Mouse (Mus musculus) pancreas, adult 10 weeks (tissue): ENCODE results near the gene Ipo7. TPM values are rescaled to one million over a fixed set of nuclear protein-coding genes. Genes with fewer than 3 reads are reported as not detected.

Source experiments
- polyA plus RNA-seq: library from polyadenylated mRNA; stranded (reverse); fragments of 350-450 nt; fragmentation: Illumina TruSeq; extraction: RNeasy Lipid Tissue Mini Kit (QIAGEN cat#74804); gene quantifications from one replicate; pipeline ENCODE4 v1.2.3, GENCODE M21; 2015; ENCODE audit warnings: low read depth, low replicate concordance; ENCODE audit not compliant: insufficient read depth

Gene Ipo7
- 16.7 TPM for polyA plus RNA-seq

DNA sequence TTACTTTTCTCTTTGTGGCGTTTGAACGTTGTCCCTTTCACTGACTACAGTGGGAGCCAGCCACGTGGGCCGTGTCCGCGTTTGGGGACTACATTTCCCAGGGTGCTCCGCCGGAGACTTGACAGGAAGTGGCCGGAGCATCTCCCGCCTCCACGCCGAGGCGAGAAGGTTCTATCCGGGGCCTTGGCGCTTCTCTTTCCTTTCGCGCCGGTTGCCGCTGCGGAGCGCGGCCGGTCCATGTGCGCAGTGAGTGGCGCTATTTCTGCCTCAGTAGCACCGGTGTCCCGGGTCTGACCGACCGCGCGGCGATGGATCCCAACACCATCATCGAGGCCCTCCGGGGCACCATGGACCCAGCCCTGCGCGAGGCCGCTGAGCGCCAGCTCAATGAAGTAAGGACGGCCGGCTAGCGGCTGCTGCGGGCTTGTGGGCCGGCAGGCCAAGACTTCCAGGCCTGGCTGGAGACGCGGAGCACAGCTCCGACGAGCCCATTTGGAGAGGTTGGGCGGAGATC, at the start of gene Ipo7:
Ipo7 (plus strand) TSS at position 158 of the 514 bp plus-strand sequence.

GRCm38 (mm10) chr7:109986775-109987174, 31.3 kb upstream of the Ipo7 start, which contains the start of gene Tmem41b:
Gene Tmem41b, minus strand, starts transcription at chr7:109986929.

GRCm38 (mm10) chr7:110061199-110061751, 43.2 kb downstream of the Ipo7 start, which contains the start of gene Zfp143:
Gene Zfp143, plus strand, starts transcription at chr7:110061217.

Other genes starting within 250 kb of the Ipo7 start
- not detected for gene Nrip3, start 236.2 kb upstream of the Ipo7 start, polyA plus RNA-seq
- not detected for gene Scube2, start 152.6 kb upstream of the Ipo7 start, polyA plus RNA-seq
- gene Dennd5a, start 57.8 kb upstream of the Ipo7 start, polyA plus RNA-seq: 23.0 TPM
- gene Tmem41b, start 31.3 kb upstream of the Ipo7 start, polyA plus RNA-seq: 9.2 TPM
- gene Zfp143, start 42.9 kb downstream of the Ipo7 start, polyA plus RNA-seq: 3.4 TPM
- gene Wee1, start 103.8 kb downstream of the Ipo7 start, polyA plus RNA-seq: 1.1 TPM
- gene Swap70, start 203.4 kb downstream of the Ipo7 start, polyA plus RNA-seq: 7.0 TPM